In the genomic region with DNA sequence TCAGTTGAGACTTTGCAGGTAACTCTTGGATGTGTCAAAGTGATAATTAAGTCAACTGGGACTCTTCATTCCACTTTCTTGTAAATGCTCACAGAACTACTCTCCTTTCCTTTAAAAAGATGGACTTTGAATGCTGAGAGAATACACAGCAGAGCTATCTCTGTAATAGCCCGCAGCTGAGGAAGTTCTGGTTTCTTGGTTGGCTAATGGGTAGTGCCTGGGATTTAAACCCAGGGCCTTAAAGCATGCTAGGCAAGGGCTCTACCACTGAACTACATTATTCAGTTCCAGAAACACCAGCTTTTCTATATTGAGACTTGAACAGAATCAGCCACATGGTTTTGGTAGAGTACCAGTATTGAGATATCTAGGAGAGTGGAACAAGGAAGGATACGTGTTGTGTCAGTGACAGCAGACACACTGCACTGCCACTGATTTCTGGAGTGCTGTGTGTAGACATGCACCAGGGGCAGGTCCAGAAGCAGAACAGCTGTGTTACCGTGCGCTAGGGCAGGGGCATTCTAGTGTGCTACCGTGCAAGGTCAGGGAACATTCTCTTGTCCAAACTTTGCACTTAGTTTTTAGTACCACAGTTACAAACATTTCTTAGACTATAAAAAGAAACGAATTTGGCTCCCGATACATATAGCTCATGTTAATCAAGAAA, we compare ENCODE assay signal across 28 mouse cellular contexts. TPM values are rescaled to one million over a fixed set of nuclear protein-coding genes. Genes with fewer than 3 reads are reported as not detected.
DNase-seq lines count a peak whose midpoint lies in the region; ATAC-seq and TF ChIP-seq lines count a peak whose summit lies in the region.
"Had no signal": no experiment of that assay in that cellular context is flagged by ENCODE, and none has a peak within 500 bp of the region (broad histone marks: within the 10 kb centered on the region; RNA-seq: fewer than 3 reads in every experiment).

No protein-coding gene starts in this region.

- WGBS in kidney, adult 2 months, result 41% methylated on average over 7 of the region's 7 CpGs
- 47% methylated on average over 7 of the region's 7 CpGs for WGBS in intestine, postnatal 0 days

- peaks cover 11% of the 10 kb centered on the region for H3K36me3 ChIP-seq in kidney, adult 2 months (ENCODE audit: control insufficient read depth, insufficient read depth, low read length)
- peaks cover 63% of the 10 kb centered on the region for H3K36me3 ChIP-seq in megakaryocyte, embryonic 14.5 days (replicated peaks; ENCODE audit: low read length)
- H3K36me3 ChIP-seq in intestine, postnatal 0 days (ENCODE audit: control insufficient read depth, insufficient read depth), result peaks cover 16% of the 10 kb centered on the region

- no peak overlapping the region for H3K9ac ChIP-seq in intestine, postnatal 0 days (ENCODE audit: low read depth, low read length)
- H3K9ac ChIP-seq: embryonic facial prominence, embryonic 12.5 days; embryonic facial prominence, embryonic 15.5 days; hindbrain, embryonic 13.5 days had no signal

- no peak for ATAC-seq in megakaryocyte, adult 5-6 weeks (ENCODE audit: poor library complexity, severe bottlenecking)
- no peak for ATAC-seq in intestine, postnatal 0 days
- ATAC-seq: activated CD4-positive, CD25-positive, alpha-beta regulatory T cell, adult 4 months; forebrain, embryonic 14.5 days; hindbrain, embryonic 16.5 days had no signal

- peak overlapping the region; percentile 74 for H3K27ac ChIP-seq in kidney, adult 2 months (ENCODE audit: insufficient read depth, low read depth, low read length)
- H3K27ac ChIP-seq in intestine, postnatal 0 days (ENCODE audit: low read depth, low read length), result peak overlapping the region; percentile 41
- H3K27ac ChIP-seq: embryonic facial prominence, embryonic 12.5 days; embryonic facial prominence, embryonic 15.5 days; heart, adult 2 months; hindbrain, embryonic 10.5 days; hindbrain, embryonic 13.5 days had no signal

- H3K4me2 ChIP-seq in intestine, postnatal 0 days (replicated peaks; ENCODE audit: low read depth), result peak overlapping the region; percentile 21; the same call in 1 of the 2 replicates
- H3K4me2 ChIP-seq: embryonic facial prominence, embryonic 12.5 days; embryonic facial prominence, embryonic 15.5 days; heart, embryonic 11.5 days; hindbrain, embryonic 13.5 days had no signal

- H3K4me1 ChIP-seq in kidney, adult 2 months (ENCODE audit: control insufficient read depth, insufficient read depth, low read length), result peaks cover 32% of the 10 kb centered on the region
- peaks cover 59% of the 10 kb centered on the region for H3K4me1 ChIP-seq in megakaryocyte, embryonic 14.5 days
- H3K4me1 ChIP-seq in intestine, postnatal 0 days (replicated peaks; ENCODE audit: control insufficient read depth, insufficient read depth, low read length), result peaks cover 18% of the 10 kb centered on the region; the same call in 1 of the 2 replicates
- H3K4me1 ChIP-seq: embryonic facial prominence, embryonic 12.5 days; embryonic facial prominence, embryonic 15.5 days had no signal

- TF ChIP-seq POLR2A in kidney, adult 2 months (IDR thresholded peaks at IDR 0.05; ENCODE audit: low read depth, low read length), result no peak

- peak overlapping the region; percentile 16; the same call in 1 of the 2 replicates for H3K4me3 ChIP-seq in kidney, adult 2 months (ENCODE audit: insufficient read depth, low read depth, low read length)
- peak overlapping the region; percentile 75 for H3K4me3 ChIP-seq in megakaryocyte, embryonic 14.5 days (replicated peaks)
- H3K4me3 ChIP-seq in intestine, postnatal 0 days (ENCODE audit: low read depth, low read length), result no peak overlapping the region
- H3K4me3 ChIP-seq: embryonic facial prominence, embryonic 12.5 days; embryonic facial prominence, embryonic 15.5 days; heart, adult 2 months; hindbrain, embryonic 10.5 days; hindbrain, embryonic 13.5 days had no signal

- H3K27me3 ChIP-seq in kidney, adult 2 months (replicated peaks; ENCODE audit: control insufficient read depth, insufficient read depth, low read length), result no peaks in the 10 kb centered on the region
- no peaks in the 10 kb centered on the region for H3K27me3 ChIP-seq in megakaryocyte, embryonic 14.5 days (replicated peaks)
- H3K27me3 ChIP-seq in intestine, postnatal 0 days (replicated peaks; ENCODE audit: control insufficient read depth, insufficient read depth, low read length), result no peaks in the 10 kb centered on the region
- H3K27me3 ChIP-seq: embryonic facial prominence, embryonic 12.5 days; embryonic facial prominence, embryonic 15.5 days; hindbrain, embryonic 13.5 days had no signal

- H3K9me3 ChIP-seq in megakaryocyte, embryonic 14.5 days, result no peaks in the 10 kb centered on the region
- no peaks in the 10 kb centered on the region for H3K9me3 ChIP-seq in intestine, postnatal 0 days (ENCODE audit: control insufficient read depth)
- H3K9me3 ChIP-seq: embryonic facial prominence, embryonic 12.5 days; embryonic facial prominence, embryonic 15.5 days; hindbrain, embryonic 10.5 days; hindbrain, embryonic 13.5 days had no signal

- TF ChIP-seq CTCF in kidney, adult 2 months (conservative IDR thresholded peaks at IDR 0.05; ENCODE audit: insufficient read depth, insufficient read length, low read depth, low read length), result no peak
- TF ChIP-seq CTCF in intestine, postnatal 0 days (IDR thresholded peaks at IDR 0.05; ENCODE audit: low read depth), result no peak

- DNase-seq in heart, adult 11 months, result peak; percentile 85
- no peak for DNase-seq in heart, adult 9 months (ENCODE audit: low spot score in 2 of 2)
- no peak for DNase-seq in kidney, adult 2 months
- no peak for DNase-seq in kidney, postnatal 14 days
- no peak for DNase-seq in embryo, embryonic 10.5 days (ENCODE audit: low spot score)
- DNase-seq: adrenal gland, adult 8-10 months; adrenal gland, postnatal 25 days; cerebellum, adult 11-12 months; cerebellum, adult 8-10 months; cerebellum, postnatal 10 days; cerebellum, postnatal 36 days; gastrocnemius, postnatal 25 days; heart, adult 2 months; heart, postnatal 36 days had no signal

RNA-seq across cellular contexts. Expression of gene Nus1, which starts 9.1 kb away (rescaled TPM):
- 58.8 and 65.4 TPM in 2 replicates for polyA plus RNA-seq in kidney, adult 2 months (2012; rRNA removed)
- 12.7 and 17.5 TPM in 2 replicates for polyA plus RNA-seq in megakaryocyte, embryonic 14.5 days (2012; ENCODE audit: insufficient read depth, low replicate concordance)
- 22.0 and 22.7 TPM in 2 replicates for total RNA-seq in megakaryocyte, adult 5-6 weeks (2015)
- 18.7 and 19.6 TPM in 2 replicates for total RNA-seq in megakaryocyte, adult 5-6 weeks (2017)
- polyA plus RNA-seq in intestine, postnatal 0 days (2015; fragmentation: Nextera tagmentation; extraction: Ambion mirVana), result 24.7 and 26.4 TPM in 2 replicates

RNA-seq across cellular contexts. Expression of gene Nepn, which starts 37.7 kb away (rescaled TPM):
- polyA plus RNA-seq in kidney, adult 2 months (2012; rRNA removed), result 27.7 and 29.6 TPM in 2 replicates
- polyA plus RNA-seq in megakaryocyte, embryonic 14.5 days (2012; ENCODE audit: insufficient read depth, low replicate concordance), result not detected in 2 replicates
- not detected in 2 replicates for total RNA-seq in megakaryocyte, adult 5-6 weeks (2015)
- total RNA-seq in megakaryocyte, adult 5-6 weeks (2017), result not detected in 2 replicates
- 0.18 and 0.80 TPM in 2 replicates for polyA plus RNA-seq in intestine, postnatal 0 days (2015; fragmentation: Nextera tagmentation; extraction: Ambion mirVana)
- total RNA-seq: adrenal gland, adult 8-10 months; ES-E14 had no signal
- polyA plus RNA-seq: activated CD4-positive, CD25-positive, alpha-beta regulatory T cell, adult 4 months; embryonic facial prominence, embryonic 15.5 days; forebrain, embryonic 11.5 days; forebrain, embryonic 14.5 days; heart, embryonic 14.5 days; hindbrain, embryonic 10.5 days; hindbrain, embryonic 13.5 days; hindbrain, embryonic 16.5 days had no signal

RNA-seq across cellular contexts. Expression of gene Gopc, which starts 44.5 kb away (rescaled TPM):
- 5.4 and 8.5 TPM in 2 replicates for polyA plus RNA-seq in kidney, adult 2 months (2012; rRNA removed)
- polyA plus RNA-seq in megakaryocyte, embryonic 14.5 days (2012; ENCODE audit: insufficient read depth, low replicate concordance), result 1.0 and 1.2 TPM in 2 replicates
- total RNA-seq in megakaryocyte, adult 5-6 weeks (2015), result 15.8 and 17.0 TPM in 2 replicates
- 17.4 and 19.8 TPM in 2 replicates for total RNA-seq in megakaryocyte, adult 5-6 weeks (2017)
- 10.3 and 10.4 TPM in 2 replicates for polyA plus RNA-seq in intestine, postnatal 0 days (2015; fragmentation: Nextera tagmentation; extraction: Ambion mirVana)

Comparison
In these comparisons a context has a peak if more than half of its experiments do, and no peak if none do; other contexts are left out.
1. RNA of gene Nepn, which starts 37.7 kb away (polyA plus RNA-seq): 27.7 to 29.6 TPM in kidney, adult 2 months; 0.18 to 0.80 TPM in intestine, postnatal 0 days and not detected in megakaryocyte, embryonic 14.5 days; every median in the first group is over 10 times any median in the second.